Mouse (Mus musculus) megakaryocyte, embryonic 14.5 days (primary cell): ENCODE data around the gene Hsd17b3.

Source experiments
- FLI1 ChIP-seq: IDR thresholded peaks from 2 replicates; pipeline ENCODE4 v1.6.1; 2012; ENCODE audit warnings: low read length, inconsistent platforms, mixed read lengths
- GATA1 ChIP-seq: IDR thresholded peaks from 3 replicates; pipeline ENCODE4 v1.6.1; 2012; ENCODE audit warnings: mixed read lengths, low read length, inconsistent platforms, borderline replicate concordance

DNA sequence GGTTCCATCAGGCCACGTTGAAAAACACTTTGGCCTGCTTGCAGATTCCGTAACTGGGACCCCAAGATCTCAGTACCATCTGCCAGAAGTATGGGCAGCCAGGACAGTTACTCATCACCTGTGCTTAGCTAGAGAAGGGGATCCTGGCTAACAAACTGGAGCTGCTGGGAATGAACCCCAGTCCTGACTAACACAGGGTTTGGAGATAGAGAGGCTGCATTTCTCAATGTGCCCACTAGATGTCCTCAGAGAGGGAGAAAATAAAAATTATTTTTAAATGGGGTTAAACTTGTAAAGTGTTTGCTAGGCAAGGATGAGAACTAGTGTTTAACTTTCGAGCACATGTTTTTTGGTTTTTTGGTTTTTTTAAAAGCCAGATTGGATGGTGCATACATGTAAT is 11.2 kb upstream of the Hsd17b3 start:
- TF ChIP-seq GATA1 (no peak), FLI1 (no peak)
